Mouse (Mus musculus) limb, embryonic 12.5 days (tissue): Measurements from ENCODE around the gene Trf. TPM values are rescaled to one million over a fixed set of nuclear protein-coding genes. Genes with fewer than 3 reads are reported as not detected.

Experiments
- ATAC-seq: fragments of 200-750 bp; cut with Nextera tagmentation; 2 replicates; pipeline ENCODE4 v1.8.0; 2017; ENCODE audit warnings: low read depth, moderate TSS enrichment; ENCODE audit not compliant: insufficient number of reproducible peaks, insufficient read depth, low FRiP score, low TSS enrichment
- H3K27ac ChIP-seq: fragments of 300-500 bp; sonication (generic); 2 replicates; pipeline ENCODE4 v1.5.1; 2016; ENCODE audit warnings: mild to moderate bottlenecking, moderate library complexity
- H3K27me3 ChIP-seq: fragments of 300-500 bp; sonication (generic); 2 replicates; pipeline ENCODE4 v1.6.1; 2016; ENCODE audit warnings: mild to moderate bottlenecking, moderate library complexity
- H3K36me3 ChIP-seq: fragments of 300-500 bp; sonication (generic); 2 replicates; pipeline ENCODE4 v1.6.1; 2016; ENCODE audit warnings: mild to moderate bottlenecking, moderate library complexity
- H3K4me1 ChIP-seq: fragments of 300-500 bp; sonication (generic); replicated peaks from 2 replicates; pipeline ENCODE4 v1.6.1; 2016
- H3K4me2 ChIP-seq: fragments of 300-500 bp; sonication (generic); 2 replicates; pipeline ENCODE4 v1.6.1; 2016; ENCODE audit warnings: mild to moderate bottlenecking, moderate library complexity
- H3K4me3 ChIP-seq: fragments of 300-500 bp; sonication (generic); replicated peaks from 2 replicates; pipeline ENCODE4 v1.5.1; 2016; ENCODE audit warnings: mild to moderate bottlenecking
- H3K9ac ChIP-seq: fragments of 300-500 bp; sonication (generic); replicated peaks from 2 replicates; pipeline ENCODE4 v1.6.1; 2016; ENCODE audit warnings: mild to moderate bottlenecking, moderate library complexity
- H3K9me3 ChIP-seq: fragments of 300-500 bp; sonication (generic); 2 replicates; pipeline ENCODE4 v1.6.1; 2016; ENCODE audit warnings: mild to moderate bottlenecking, moderate library complexity
- WGBS: fragments of 180-500 bp; shearing (Covaris S2); methylation state at CpG from one replicate; pipeline ENCODE4 v1.1.7; 2016; 5-methylcytosine and 5-hydroxymethylcytosine counted together
- polyA plus RNA-seq: library from polyadenylated mRNA; unstranded; fragments of >200 nt; fragmentation: Nextera tagmentation; extraction: Ambion mirVana; gene quantifications from 2 replicates; pipeline ENCODE4 v1.2.1, GENCODE M21; 2016

The Trf gene
- polyA plus RNA-seq, 1 experiment from 2014 or later: 7.9 TPM

- Histone ChIP-seq H3K4me3 (no peak overlapping the region), H3K4me2 (no peak overlapping the region), H3K9me3 (no peaks in the 10 kb centered on the region), H3K4me1 (no peaks in the 10 kb centered on the region), H3K27ac (no peak overlapping the region), H3K27me3 (no peaks in the 10 kb centered on the region), H3K9ac (no peak overlapping the region), H3K36me3 (no peaks in the 10 kb centered on the region)
- no peak for ATAC-seq
- WGBS: 89% methylated on average over 7 of the region's 7 CpGs
Observed at GRCm38 (mm10) chr9:103224721-103225120, 5.5 kb downstream of the Trf start.

GRCm38 (mm10) chr9:103214281-103214680, 16.0 kb downstream of the Trf start:
- no peak for ATAC-seq
- Histone ChIP-seq H3K27me3 (no peaks in the 10 kb centered on the region), H3K36me3 (no peaks in the 10 kb centered on the region), H3K9ac (no peak overlapping the region), H3K4me1 (no peaks in the 10 kb centered on the region), H3K4me3 (no peak overlapping the region), H3K27ac (no peak overlapping the region), H3K9me3 (no peaks in the 10 kb centered on the region), H3K4me2 (no peak overlapping the region)
- WGBS: 79% methylated on average over 6 of the region's 6 CpGs

- H3K4me1 ChIP-seq: no peaks in the 10 kb centered on the region
- no peak overlapping the region for H3K9ac ChIP-seq
- ATAC-seq: no peak
- H3K4me3 ChIP-seq: no peak overlapping the region
- H3K9me3 ChIP-seq: no peaks in the 10 kb centered on the region
- no peaks in the 10 kb centered on the region for H3K27me3 ChIP-seq
- no peak overlapping the region for H3K4me2 ChIP-seq
- WGBS: 69% methylated on average over 2 of the region's 2 CpGs
- H3K36me3 ChIP-seq: no peaks in the 10 kb centered on the region
- no peak overlapping the region for H3K27ac ChIP-seq
Observed at GRCm38 (mm10) chr9:103213631-103214030, 16.6 kb downstream of the Trf start.

- Histone ChIP-seq H3K27me3 (no peaks in the 10 kb centered on the region), H3K4me1 (no peaks in the 10 kb centered on the region), H3K36me3 (no peaks in the 10 kb centered on the region), H3K4me2 (peak overlapping the region; percentile 24), H3K4me3 (peak overlapping the region; percentile 12), H3K27ac (no peak overlapping the region), H3K9me3 (no peaks in the 10 kb centered on the region), H3K9ac (no peak overlapping the region)
- WGBS: 72% methylated on average over 28 of the region's 28 CpGs
- ATAC-seq: no peak
Observed at GRCm38 (mm10) chr9:103212654-103213420, 17.4 kb downstream of the Trf start.

GRCm38 (mm10) chr9:103208802-103209423, 21.3 kb downstream of the Trf start:
- no peak overlapping the region for H3K27ac ChIP-seq
- H3K4me3 ChIP-seq: no peak overlapping the region
- H3K27me3 ChIP-seq: no peaks in the 10 kb centered on the region
- H3K36me3 ChIP-seq: no peaks in the 10 kb centered on the region
- ATAC-seq: no peak
- H3K4me1 ChIP-seq: no peaks in the 10 kb centered on the region
- H3K4me2 ChIP-seq: no peak overlapping the region
- 52% methylated on average over 6 of the region's 6 CpGs for WGBS
- H3K9me3 ChIP-seq: no peaks in the 10 kb centered on the region
- H3K9ac ChIP-seq: no peak overlapping the region

- Histone ChIP-seq H3K9me3 (no peaks in the 10 kb centered on the region), H3K4me2 (peak overlapping the region; percentile 50), H3K9ac (no peak overlapping the region), H3K27me3 (no peaks in the 10 kb centered on the region), H3K36me3 (no peaks in the 10 kb centered on the region), H3K4me1 (no peaks in the 10 kb centered on the region), H3K4me3 (no peak overlapping the region), H3K27ac (no peak overlapping the region)
- WGBS: 9% methylated on average over 16 of the region's 16 CpGs
- ATAC-seq: peak; percentile 85; the same call in 1 of the 2 replicates
Observed at GRCm38 (mm10) chr9:103207846-103208245, 22.4 kb downstream of the Trf start.

GRCm38 (mm10) chr9:103205786-103206185, 24.5 kb downstream of the Trf start:
- Histone ChIP-seq H3K9me3 (no peaks in the 10 kb centered on the region), H3K9ac (no peak overlapping the region), H3K4me3 (no peak overlapping the region), H3K27me3 (no peaks in the 10 kb centered on the region), H3K36me3 (no peaks in the 10 kb centered on the region), H3K4me1 (no peaks in the 10 kb centered on the region; the same call in 1 of the 2 replicates), H3K27ac (no peak overlapping the region), H3K4me2 (no peak overlapping the region)
- WGBS: 90% methylated on average over 5 of the region's 5 CpGs
- ATAC-seq: no peak

- H3K27me3 ChIP-seq: no peaks in the 10 kb centered on the region
- peaks cover 29% of the 10 kb centered on the region for H3K36me3 ChIP-seq
- peak within 1 kb of the TSS; percentile 89 for H3K9ac ChIP-seq
- peak within 1 kb of the TSS; percentile 89 for H3K27ac ChIP-seq
- H3K9me3 ChIP-seq: no peaks in the 10 kb centered on the region
- ATAC-seq: peak; percentile 96
- no peaks in the 10 kb centered on the region; the same call in 1 of the 2 replicates for H3K4me1 ChIP-seq
- under 1% methylated on average over 45 of the region's 45 CpGs for WGBS
- peak within 1 kb of the TSS; percentile 80 for H3K4me3 ChIP-seq
- peak within 1 kb of the TSS; percentile 70 for H3K4me2 ChIP-seq
Observed at GRCm38 (mm10) chr9:103201561-103202260, 28.5 kb downstream of the Trf start, which contains the start of gene Srprb. Gene Srprb (minus strand): TSS chr9:103202137.

GRCm38 (mm10) chr9:103188416-103188815, 41.8 kb downstream of the Trf start:
- no peaks in the 10 kb centered on the region for H3K27me3 ChIP-seq
- H3K4me2 ChIP-seq: no peak overlapping the region
- H3K4me3 ChIP-seq: no peak overlapping the region
- H3K27ac ChIP-seq: no peak overlapping the region
- WGBS: 89% methylated on average over 4 of the region's 4 CpGs
- peaks cover 59% of the 10 kb centered on the region for H3K36me3 ChIP-seq
- no peaks in the 10 kb centered on the region for H3K4me1 ChIP-seq
- no peak overlapping the region for H3K9ac ChIP-seq
- no peaks in the 10 kb centered on the region for H3K9me3 ChIP-seq
- ATAC-seq: no peak

GRCm38 (mm10) chr9:103186747-103187146, 43.5 kb downstream of the Trf start:
- Histone ChIP-seq H3K4me1 (no peaks in the 10 kb centered on the region), H3K27me3 (no peaks in the 10 kb centered on the region), H3K9me3 (no peaks in the 10 kb centered on the region), H3K9ac (no peak overlapping the region), H3K4me2 (no peak overlapping the region), H3K27ac (no peak overlapping the region), H3K4me3 (no peak overlapping the region), H3K36me3 (peaks cover 42% of the 10 kb centered on the region)
- WGBS: 73% methylated on average over 9 of the region's 9 CpGs
- no peak for ATAC-seq

- WGBS: 92% methylated on average over 8 of the region's 8 CpGs
- H3K9ac ChIP-seq: no peak overlapping the region
- no peak overlapping the region for H3K4me2 ChIP-seq
- no peaks in the 10 kb centered on the region for H3K9me3 ChIP-seq
- H3K27me3 ChIP-seq: no peaks in the 10 kb centered on the region
- no peak for ATAC-seq
- peaks cover 34% of the 10 kb centered on the region for H3K36me3 ChIP-seq
- H3K4me3 ChIP-seq: no peak overlapping the region
- H3K4me1 ChIP-seq: no peaks in the 10 kb centered on the region
- no peak overlapping the region for H3K27ac ChIP-seq
Observed at GRCm38 (mm10) chr9:103185946-103186345, 44.3 kb downstream of the Trf start.
